Mouse (Mus musculus) heart, adult 2 months (tissue): Measurements from ENCODE around the gene Gm20388.

ENCODE experiments used
- CTCF ChIP-seq: fragments of 200-600 bp; IDR thresholded peaks from 2 replicates; pipeline ENCODE4 v1.8.1; 2022; ENCODE audit warnings: antibody characterized with exemption, mild to moderate bottlenecking, moderate library complexity
- EP300 ChIP-seq: fragments of 200-500 bp; IDR thresholded peaks from 2 replicates; pipeline ENCODE4 v1.6.1; 2011; ENCODE audit warnings: low read depth, low read length, control low read depth; ENCODE audit not compliant: insufficient read depth
- POLR2A ChIP-seq: fragments of 200-500 bp; IDR thresholded peaks from 2 replicates; pipeline ENCODE4 v1.6.1; 2011; ENCODE audit warnings: mild to moderate bottlenecking, low read depth, low read length, control low read depth; ENCODE audit not compliant: insufficient read depth

DNA sequence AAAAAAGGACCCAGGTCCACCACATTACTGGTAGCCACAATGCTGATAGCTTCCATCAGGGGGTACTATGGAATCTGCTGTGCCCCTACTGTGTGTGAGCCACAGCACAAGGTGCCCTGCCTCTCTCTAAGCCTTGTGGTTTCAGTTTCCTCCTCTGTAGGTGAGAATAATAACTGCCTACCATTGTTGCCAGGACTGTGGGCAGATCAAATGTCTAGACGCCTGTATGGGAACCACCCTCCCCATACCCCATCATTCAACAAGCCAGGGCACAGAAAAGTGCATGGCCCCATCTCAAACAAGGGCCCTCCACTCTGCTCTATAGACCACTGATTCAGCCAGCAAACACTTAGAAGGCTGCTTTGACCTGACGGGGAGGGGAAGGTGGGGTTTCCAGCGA lies 486.1 kb downstream of the Gm20388 start:
- TF ChIP-seq POLR2A (no peak), EP300 (no peak), CTCF (no peak)
